Mouse (Mus musculus) urinary bladder, postnatal 25 days (tissue): ENCODE results near the gene Lrrc3c.
A peak's percentile ranks its signal among the peaks of the same experiment; 100 is the strongest.

Experiments used
- DNase-seq: peaks from one replicate; pipeline ENCODE4 v3.0.0; 2022; ENCODE audit warnings: low spot score

Gene Lrrc3c

GRCm38 (mm10) chr11:98628706-98629105 is 30.6 kb downstream of the Lrrc3c start:
- no peak for DNase-seq

DNA sequence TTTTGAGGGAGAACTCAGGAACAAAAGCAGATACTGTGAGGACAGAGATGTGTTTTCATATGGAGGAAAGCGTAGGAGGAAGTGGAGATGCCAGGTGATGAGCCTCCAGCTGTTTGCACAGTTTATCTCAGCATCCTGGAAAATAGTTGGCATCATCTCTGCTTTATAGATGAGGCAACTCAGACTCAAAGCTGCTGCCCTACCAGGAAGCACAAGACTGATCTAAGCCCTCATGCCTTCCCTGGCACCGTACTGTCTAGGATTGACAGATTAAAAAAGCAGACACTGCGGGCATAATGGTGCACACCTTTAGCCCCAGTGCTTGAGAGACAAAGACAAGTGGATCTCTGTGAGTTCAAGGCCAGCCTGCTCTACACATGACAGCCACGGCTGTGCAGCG is 32.6 kb downstream of the Lrrc3c start:
- no peak for DNase-seq

DNA sequence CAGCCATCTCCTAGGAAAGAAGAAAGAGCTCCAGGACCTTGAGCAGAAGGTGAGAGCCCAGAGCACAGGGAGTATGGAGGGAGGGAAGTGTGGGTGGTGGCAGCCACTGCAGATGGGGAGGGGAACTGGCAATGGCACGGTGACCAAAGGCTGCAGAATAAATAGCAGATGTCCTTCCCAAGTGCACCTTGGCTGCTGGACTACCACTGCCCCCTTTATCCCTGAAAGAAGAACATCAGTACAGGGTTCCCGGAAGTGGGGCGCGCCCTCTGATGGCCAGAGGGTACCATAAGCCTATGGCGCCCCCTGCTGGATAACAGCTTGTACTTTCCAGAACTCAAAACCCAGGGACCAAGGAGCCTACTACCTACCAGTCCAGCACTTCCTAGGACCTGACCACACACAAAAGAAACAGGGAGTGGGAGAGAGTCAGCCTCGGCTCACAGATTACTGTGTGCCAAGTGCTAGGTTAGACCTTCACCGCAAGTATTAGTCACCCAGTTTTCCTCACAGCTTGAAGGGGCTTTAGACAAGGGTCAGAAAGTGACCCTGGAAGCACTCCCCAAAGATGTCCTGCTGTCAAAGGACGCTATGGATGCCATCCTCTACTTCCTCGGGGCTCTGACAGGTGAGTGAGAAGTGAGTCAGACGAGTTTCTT is 37.4 kb downstream of the Lrrc3c start:
- peak; percentile 8 for DNase-seq

DNA sequence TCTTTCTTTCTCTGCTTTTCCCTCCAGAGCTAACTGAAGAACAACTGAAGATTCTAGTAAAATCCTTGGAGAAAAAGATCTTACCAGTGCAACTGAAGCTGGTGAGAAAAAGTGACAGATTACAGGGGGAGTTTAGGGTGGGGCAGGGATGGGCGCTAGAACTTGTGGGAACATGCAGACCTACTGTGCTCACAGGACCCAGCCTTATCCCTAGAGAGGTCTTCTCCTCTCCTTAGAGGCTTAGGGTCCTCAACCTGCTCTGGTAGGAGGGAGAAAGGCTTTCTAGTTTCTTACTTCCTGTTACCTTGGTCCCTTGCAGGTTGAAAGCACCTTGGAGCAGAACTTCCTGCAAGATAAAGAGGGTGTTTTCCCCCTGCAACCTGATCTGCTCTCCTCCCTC is 39.4 kb downstream of the Lrrc3c start:
- no peak for DNase-seq

GRCm38 (mm10) chr11:98640091-98640490 is 42.0 kb downstream of the Lrrc3c start:
- DNase-seq, result no peak

- no peak for DNase-seq
These were observed 46.7 kb downstream of the Lrrc3c start for GRCm38 (mm10) chr11:98644757-98645156.

- no peak for DNase-seq
These were observed 47.9 kb downstream of the Lrrc3c start for GRCm38 (mm10) chr11:98645946-98646345.

- DNase-seq, result no peak
These were observed 48.4 kb downstream of the Lrrc3c start, which contains the start of gene Gsdma2 for GRCm38 (mm10) chr11:98646459-98646858. Gene Gsdma2, plus strand, starts transcription at chr11:98646759.
